Mouse (Mus musculus) neural tube, embryonic 12.5 days (tissue): ENCODE data around the gene Rtf2. TPM values are rescaled to one million over a fixed set of nuclear protein-coding genes. Genes with fewer than 3 reads are reported as not detected.
A peak's percentile ranks its signal among the peaks of the same experiment; 100 is the strongest.

Experiments
- ATAC-seq: fragments of 200-750 bp; cut with Nextera tagmentation; 2 replicates; pipeline ENCODE4 v1.8.0; 2017; ENCODE audit warnings: low read depth, mild to moderate bottlenecking, moderate TSS enrichment, moderate library complexity; ENCODE audit not compliant: low FRiP score
- H3K27ac ChIP-seq: fragments of 300-500 bp; sonication (generic); 2 replicates; pipeline ENCODE4 v1.5.1; 2016
- H3K27me3 ChIP-seq: fragments of 300-500 bp; sonication (generic); replicated peaks from 2 replicates; pipeline ENCODE4 v1.6.1; 2016; ENCODE audit warnings: mild to moderate bottlenecking
- H3K36me3 ChIP-seq: fragments of 300-500 bp; sonication (generic); 2 replicates; pipeline ENCODE4 v1.6.1; 2016; ENCODE audit warnings: mild to moderate bottlenecking
- H3K4me1 ChIP-seq: fragments of 300-500 bp; sonication (generic); 2 replicates; pipeline ENCODE4 v1.6.1; 2016
- H3K4me2 ChIP-seq: fragments of 300-500 bp; sonication (generic); replicated peaks from 2 replicates; pipeline ENCODE4 v1.6.1; 2016; ENCODE audit warnings: mild to moderate bottlenecking
- H3K4me3 ChIP-seq: fragments of 300-500 bp; sonication (generic); 2 replicates; pipeline ENCODE4 v1.5.1; 2016
- H3K9ac ChIP-seq: fragments of 300-500 bp; sonication (generic); 2 replicates; pipeline ENCODE4 v1.6.1; 2016; ENCODE audit warnings: mild to moderate bottlenecking
- H3K9me3 ChIP-seq: fragments of 300-500 bp; sonication (generic); 2 replicates; pipeline ENCODE4 v1.6.1; 2016; ENCODE audit warnings: mild to moderate bottlenecking
- WGBS: fragments of 180-500 bp; shearing (Covaris S2); methylation state at CpG from one replicate; pipeline ENCODE4 v1.1.7; 2016; 5-methylcytosine and 5-hydroxymethylcytosine counted together
- polyA plus RNA-seq: library from polyadenylated mRNA; unstranded; fragments of >200 nt; fragmentation: Nextera tagmentation; extraction: Ambion mirVana; gene quantifications from 2 replicates; pipeline ENCODE4 v1.2.1, GENCODE M21; 2016

Rtf2 gene
- polyA plus RNA-seq, 1 experiment from 2014 or later: 105 TPM

GRCm38 (mm10) chr2:172473591-172473990 is 33.2 kb downstream of the Rtf2 start:
- no peak for ATAC-seq
- Histone ChIP-seq H3K27me3 (no peaks in the 10 kb centered on the region), H3K4me2 (no peak overlapping the region), H3K9me3 (no peaks in the 10 kb centered on the region), H3K27ac (no peak overlapping the region), H3K4me1 (no peaks in the 10 kb centered on the region), H3K36me3 (peaks cover 14% of the 10 kb centered on the region), H3K9ac (no peak overlapping the region), H3K4me3 (no peak overlapping the region)
- WGBS: 79% methylated on average over 8 of the region's 8 CpGs

GRCm38 (mm10) chr2:172474970-172475369 is 34.6 kb downstream of the Rtf2 start:
- Histone ChIP-seq H3K9me3 (no peaks in the 10 kb centered on the region), H3K9ac (no peak overlapping the region), H3K27ac (no peak overlapping the region), H3K4me3 (no peak overlapping the region), H3K4me2 (no peak overlapping the region), H3K4me1 (no peaks in the 10 kb centered on the region), H3K36me3 (0 out of 2 replicates have a peak, but pooled peaks cover under 1% of the 10 kb centered on the region), H3K27me3 (no peaks in the 10 kb centered on the region)
- no peak for ATAC-seq
- WGBS: 34% methylated on average over 6 of the region's 6 CpGs

- Histone ChIP-seq H3K4me3 (no peak overlapping the region), H3K9ac (0 out of 2 replicates have a peak overlapping the region, but pooled peaks have one; percentile 17), H3K36me3 (no peaks in the 10 kb centered on the region), H3K27me3 (no peaks in the 10 kb centered on the region), H3K4me1 (no peaks in the 10 kb centered on the region), H3K9me3 (no peaks in the 10 kb centered on the region), H3K4me2 (no peak overlapping the region), H3K27ac (no peak overlapping the region)
- ATAC-seq: no peak
- WGBS: 46% methylated on average over 10 of the region's 10 CpGs
These were observed 36.4 kb downstream of the Rtf2 start for GRCm38 (mm10) chr2:172476707-172477260.

GRCm38 (mm10) chr2:172477350-172477749 is 37.0 kb downstream of the Rtf2 start:
- Histone ChIP-seq H3K9me3 (no peaks in the 10 kb centered on the region), H3K4me3 (no peak overlapping the region), H3K27me3 (no peaks in the 10 kb centered on the region), H3K9ac (0 out of 2 replicates have a peak overlapping the region, but pooled peaks have one; percentile 17), H3K27ac (no peak overlapping the region), H3K4me1 (no peaks in the 10 kb centered on the region), H3K36me3 (no peaks in the 10 kb centered on the region), H3K4me2 (no peak overlapping the region)
- no peak for ATAC-seq
- WGBS: 37% methylated on average over 3 of the region's 3 CpGs

- Histone ChIP-seq H3K9me3 (no peaks in the 10 kb centered on the region), H3K4me1 (no peaks in the 10 kb centered on the region), H3K36me3 (no peaks in the 10 kb centered on the region), H3K27me3 (no peaks in the 10 kb centered on the region), H3K4me2 (no peak overlapping the region), H3K9ac (no peak overlapping the region), H3K4me3 (no peak overlapping the region), H3K27ac (no peak overlapping the region)
- WGBS: 5% methylated on average over 2 of the region's 2 CpGs
- ATAC-seq: no peak
These were observed 37.5 kb downstream of the Rtf2 start for GRCm38 (mm10) chr2:172477860-172478259.

- no peaks in the 10 kb centered on the region for H3K36me3 ChIP-seq
- no peak overlapping the region for H3K4me3 ChIP-seq
- H3K4me2 ChIP-seq: no peak overlapping the region
- 70% methylated on average over 7 of the region's 7 CpGs for WGBS
- H3K4me1 ChIP-seq: no peaks in the 10 kb centered on the region
- H3K27ac ChIP-seq: no peak overlapping the region
- no peak for ATAC-seq
- no peak overlapping the region for H3K9ac ChIP-seq
- H3K9me3 ChIP-seq: no peaks in the 10 kb centered on the region
- no peaks in the 10 kb centered on the region for H3K27me3 ChIP-seq
These were observed 39.9 kb downstream of the Rtf2 start for GRCm38 (mm10) chr2:172480296-172480695.

GRCm38 (mm10) chr2:172481654-172482385 is 41.5 kb downstream of the Rtf2 start:
- Histone ChIP-seq H3K36me3 (no peaks in the 10 kb centered on the region), H3K4me1 (no peaks in the 10 kb centered on the region), H3K4me3 (no peak overlapping the region), H3K9me3 (no peaks in the 10 kb centered on the region), H3K27me3 (no peaks in the 10 kb centered on the region), H3K9ac (no peak overlapping the region), H3K4me2 (no peak overlapping the region), H3K27ac (no peak overlapping the region)
- ATAC-seq: no peak
- 89% methylated on average over 16 of the region's 16 CpGs for WGBS

GRCm38 (mm10) chr2:172483766-172484413 is 43.5 kb downstream of the Rtf2 start:
- no peaks in the 10 kb centered on the region for H3K36me3 ChIP-seq
- H3K4me2 ChIP-seq: no peak overlapping the region
- no peaks in the 10 kb centered on the region for H3K4me1 ChIP-seq
- H3K27ac ChIP-seq: no peak overlapping the region
- H3K9me3 ChIP-seq: no peaks in the 10 kb centered on the region
- no peak overlapping the region for H3K4me3 ChIP-seq
- ATAC-seq: no peak
- WGBS: 85% methylated on average over 14 of the region's 14 CpGs
- H3K27me3 ChIP-seq: no peaks in the 10 kb centered on the region
- H3K9ac ChIP-seq: no peak overlapping the region

GRCm38 (mm10) chr2:172484696-172485370 is 44.5 kb downstream of the Rtf2 start:
- no peak for ATAC-seq
- H3K4me3 ChIP-seq: no peak overlapping the region
- 33% methylated on average over 12 of the region's 12 CpGs for WGBS

GRCm38 (mm10) chr2:172496736-172497345 is 56.5 kb downstream of the Rtf2 start:
- H3K9ac ChIP-seq: no peak overlapping the region
- no peaks in the 10 kb centered on the region for H3K27me3 ChIP-seq
- H3K9me3 ChIP-seq: no peaks in the 10 kb centered on the region
- H3K4me1 ChIP-seq: no peaks in the 10 kb centered on the region
- H3K4me2 ChIP-seq: no peak overlapping the region
- 77% methylated on average over 8 of the region's 8 CpGs for WGBS
- no peaks in the 10 kb centered on the region for H3K36me3 ChIP-seq
- H3K4me3 ChIP-seq: no peak overlapping the region
- no peak for ATAC-seq
- H3K27ac ChIP-seq: no peak overlapping the region

More at GRCm38 (mm10) chr2:172484696-172485370, 44.5 kb downstream of the Rtf2 start:
- H3K4me1 ChIP-seq: no peaks in the 10 kb centered on the region
- H3K4me2 ChIP-seq: no peak overlapping the region
- no peaks in the 10 kb centered on the region for H3K36me3 ChIP-seq
- H3K27ac ChIP-seq: no peak overlapping the region
- no peaks in the 10 kb centered on the region for H3K27me3 ChIP-seq
- H3K9me3 ChIP-seq: no peaks in the 10 kb centered on the region
- no peak overlapping the region for H3K9ac ChIP-seq

GRCm38 (mm10) chr2:172498823-172499222 is 58.5 kb downstream of the Rtf2 start:
- Histone ChIP-seq H3K27me3 (no peaks in the 10 kb centered on the region), H3K4me3 (no peak overlapping the region), H3K9me3 (no peaks in the 10 kb centered on the region), H3K27ac (no peak overlapping the region), H3K4me1 (no peaks in the 10 kb centered on the region), H3K9ac (no peak overlapping the region), H3K4me2 (no peak overlapping the region), H3K36me3 (no peaks in the 10 kb centered on the region)
- WGBS: 43% methylated on average over 3 of the region's 3 CpGs
- ATAC-seq: no peak
